Mouse (Mus musculus): ENCODE measurements around the gene Dhx37. TPM values are rescaled to one million over a fixed set of nuclear protein-coding genes. Genes with fewer than 3 reads are reported as not detected.
"Not testable (repeated sequence)": the region's sequence is repeated elsewhere in the genome, so short reads cannot be mapped to it uniquely, and the experiment has no call there.

Gene Dhx37
- polyA plus RNA-seq, 1 experiment from 2014 or later, result 3.3 TPM

GRCm38 (mm10) chr5:125418636-125419035 lies 15.3 kb downstream of the Dhx37 start:
- peaks cover 85% of the 10 kb centered on the region for H3K36me3 ChIP-seq (replicated peaks; ENCODE audit: insufficient read depth, low read length)

DNA sequence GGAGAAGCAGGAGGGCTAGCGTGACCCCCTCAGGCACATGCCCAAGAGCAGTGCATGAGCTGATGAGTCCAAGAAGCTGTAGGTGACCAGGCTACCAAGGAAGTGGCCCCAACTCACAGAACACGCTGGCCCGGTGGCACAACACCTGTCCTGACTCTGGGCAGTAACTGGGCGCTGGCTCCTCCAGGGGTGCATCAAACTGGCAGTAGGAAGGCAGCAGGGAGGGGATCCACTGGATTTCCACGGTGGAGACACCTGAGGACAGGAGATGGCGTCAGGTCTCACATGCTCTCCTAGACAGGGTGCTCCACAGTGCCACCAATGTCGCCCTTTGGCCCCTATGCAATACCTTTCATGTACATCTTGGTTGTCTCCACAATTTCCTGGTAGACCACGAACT lies 17.7 kb downstream of the Dhx37 start:
- no peak overlapping the region for H3K9ac ChIP-seq (replicated peaks)
- no peaks in the 10 kb centered on the region for H3K27me3 ChIP-seq (ENCODE audit: insufficient read depth, low read length)
- H3K9me3 ChIP-seq (ENCODE audit: low read length), result no peaks in the 10 kb centered on the region
- H3K27ac ChIP-seq (ENCODE audit: low read depth), result no peak overlapping the region
- peaks cover 69% of the 10 kb centered on the region for H3K36me3 ChIP-seq (replicated peaks; ENCODE audit: insufficient read depth, low read length)
- no peak overlapping the region for H3K4me2 ChIP-seq (ENCODE audit: low read depth, low read length)
- ATAC-seq (no peak), DNase-seq (no peak)
- TF ChIP-seq CTCF (IDR thresholded peaks at IDR 0.05; ENCODE audit: low read depth) (no peak), EP300 (IDR thresholded peaks at IDR 0.05; ENCODE audit: low read depth) (no peak)
- 88% methylated on average over 8 of the region's 8 CpGs for WGBS (ENCODE audit: insufficient replicate concordance)
- no peaks in the 10 kb centered on the region for H3K4me1 ChIP-seq (ENCODE audit: insufficient read depth)
- no peak overlapping the region for H3K4me3 ChIP-seq (ENCODE audit: low read depth, low read length)

More at GRCm38 (mm10) chr5:125418636-125419035, 15.3 kb downstream of the Dhx37 start:
- no peak for TF ChIP-seq EP300 (IDR thresholded peaks at IDR 0.05; ENCODE audit: low read depth)
- no peak for TF ChIP-seq CTCF (IDR thresholded peaks at IDR 0.05; ENCODE audit: low read depth)
- no peaks in the 10 kb centered on the region for H3K4me1 ChIP-seq (ENCODE audit: insufficient read depth)
- no peak overlapping the region for H3K27ac ChIP-seq (ENCODE audit: low read depth)
- H3K9ac ChIP-seq (replicated peaks), result no peak overlapping the region
- H3K9me3 ChIP-seq (ENCODE audit: low read length), result no peaks in the 10 kb centered on the region
- WGBS (ENCODE audit: insufficient replicate concordance), result 87% methylated on average over 12 of the region's 12 CpGs
- no peaks in the 10 kb centered on the region for H3K27me3 ChIP-seq (ENCODE audit: insufficient read depth, low read length)
- no peak for DNase-seq
- no peak overlapping the region for H3K4me2 ChIP-seq (ENCODE audit: low read depth, low read length)
- H3K4me3 ChIP-seq (ENCODE audit: low read depth, low read length), result no peak overlapping the region
- no peak for ATAC-seq

GRCm38 (mm10) chr5:125413763-125414162 lies 20.2 kb downstream of the Dhx37 start:
- no peak for TF ChIP-seq EP300 (IDR thresholded peaks at IDR 0.05; ENCODE audit: low read depth)
- no peak for TF ChIP-seq CTCF (IDR thresholded peaks at IDR 0.05; ENCODE audit: low read depth)
- Histone ChIP-seq H3K4me2 (ENCODE audit: low read depth, low read length) (no peak overlapping the region), H3K36me3 (replicated peaks; ENCODE audit: insufficient read depth, low read length) (peaks cover 49% of the 10 kb centered on the region), H3K27me3 (ENCODE audit: insufficient read depth, low read length) (no peaks in the 10 kb centered on the region), H3K4me3 (ENCODE audit: low read depth, low read length) (no peak overlapping the region), H3K27ac (ENCODE audit: low read depth) (no peak overlapping the region), H3K4me1 (ENCODE audit: insufficient read depth) (peaks cover 6% of the 10 kb centered on the region; the same call in 1 of the 2 replicates), H3K9me3 (ENCODE audit: low read length) (no peaks in the 10 kb centered on the region), H3K9ac (replicated peaks) (no peak overlapping the region)
- 82% methylated on average over 4 of the region's 4 CpGs for WGBS (ENCODE audit: insufficient replicate concordance)
- ATAC-seq (no peak), DNase-seq (no peak)

- not testable (repeated sequence) for H3K9me3 ChIP-seq (ENCODE audit: low read length); DNase-seq; H3K4me2 ChIP-seq (ENCODE audit: low read depth, low read length); H3K4me3 ChIP-seq (ENCODE audit: low read depth, low read length); H3K27ac ChIP-seq (ENCODE audit: low read depth); H3K9ac ChIP-seq (replicated peaks); ATAC-seq; H3K27me3 ChIP-seq (ENCODE audit: insufficient read depth, low read length)
- Histone ChIP-seq H3K4me1 (ENCODE audit: insufficient read depth) (peaks cover 12% of the 10 kb centered on the region), H3K36me3 (replicated peaks; ENCODE audit: insufficient read depth, low read length) (peaks cover 37% of the 10 kb centered on the region)
- WGBS (ENCODE audit: insufficient replicate concordance), result 72% methylated on average over 8 of the region's 8 CpGs
Measured at GRCm38 (mm10) chr5:125412536-125412935, 21.4 kb downstream of the Dhx37 start.

- WGBS (ENCODE audit: insufficient replicate concordance), result 58% methylated on average over 5 of the region's 5 CpGs
Measured at GRCm38 (mm10) chr5:125411972-125412530, 21.9 kb downstream of the Dhx37 start.

DNA sequence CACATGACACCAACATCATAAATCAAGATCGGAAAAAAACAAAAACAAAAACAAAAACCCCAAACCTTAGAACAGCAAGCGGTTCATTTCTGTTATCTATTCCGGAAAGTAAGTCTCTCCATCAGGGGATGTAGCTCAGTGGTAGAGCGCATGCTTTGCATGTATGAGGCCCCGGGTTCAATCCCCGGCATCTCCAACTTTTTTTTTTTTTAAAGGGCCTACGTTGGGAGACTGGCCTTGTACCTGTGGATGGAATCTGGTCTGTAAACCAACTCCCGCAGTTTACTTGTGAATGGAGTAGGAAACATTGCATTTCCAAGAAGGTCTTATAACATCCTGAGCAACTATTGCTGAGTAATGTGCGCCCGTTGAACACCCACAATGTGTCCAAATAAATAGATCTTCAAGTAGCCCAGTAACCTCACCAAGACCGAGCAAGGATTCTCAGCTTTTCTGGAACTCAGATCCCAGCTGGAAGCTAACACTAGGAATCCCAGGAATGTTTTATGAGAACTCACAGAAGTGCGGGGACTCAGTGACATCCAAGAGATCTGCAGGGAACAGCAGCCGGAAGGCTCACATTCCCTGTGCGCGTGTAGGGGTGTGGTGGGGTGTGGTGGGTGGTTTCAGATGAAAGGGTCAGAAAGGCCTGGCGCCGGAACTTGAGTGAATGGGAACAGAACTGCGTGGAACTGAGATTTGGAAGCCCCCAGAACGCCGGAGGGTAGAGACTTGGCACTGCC lies 24.4 kb downstream of the Dhx37 start:
- H3K9ac ChIP-seq (replicated peaks), result 0 out of 2 replicates have a peak overlapping the region, but pooled peaks have one; percentile 44
- no peaks in the 10 kb centered on the region for H3K9me3 ChIP-seq (ENCODE audit: low read length)
- H3K4me2 ChIP-seq (ENCODE audit: low read depth, low read length), result peak overlapping the region; percentile 64
- H3K27ac ChIP-seq (ENCODE audit: low read depth), result peak overlapping the region; percentile 3; the same call in 1 of the 2 replicates
- TF ChIP-seq CTCF (IDR thresholded peaks at IDR 0.05; ENCODE audit: low read depth) (no peak), EP300 (IDR thresholded peaks at IDR 0.05; ENCODE audit: low read depth) (no peak)
- ATAC-seq, result peak; percentile 35
- H3K4me1 ChIP-seq (ENCODE audit: insufficient read depth), result peaks cover 25% of the 10 kb centered on the region
- no peaks in the 10 kb centered on the region for H3K27me3 ChIP-seq (ENCODE audit: insufficient read depth, low read length)
- H3K36me3 ChIP-seq (replicated peaks; ENCODE audit: insufficient read depth, low read length), result peaks cover 9% of the 10 kb centered on the region
- H3K4me3 ChIP-seq (ENCODE audit: low read depth, low read length), result peak overlapping the region; percentile 36
- DNase-seq, result peak; percentile 61
- WGBS (ENCODE audit: insufficient replicate concordance), result 24% methylated on average over 20 of the region's 20 CpGs

More at GRCm38 (mm10) chr5:125411972-125412530, 21.9 kb downstream of the Dhx37 start:
- no peak for ATAC-seq
- Histone ChIP-seq H3K36me3 (replicated peaks; ENCODE audit: insufficient read depth, low read length) (peaks cover 32% of the 10 kb centered on the region), H3K4me1 (ENCODE audit: insufficient read depth) (peaks cover 17% of the 10 kb centered on the region), H3K27me3 (ENCODE audit: insufficient read depth, low read length) (no peaks in the 10 kb centered on the region), H3K4me3 (ENCODE audit: low read depth, low read length) (no peak overlapping the region), H3K9ac (replicated peaks) (no peak overlapping the region), H3K9me3 (ENCODE audit: low read length) (no peaks in the 10 kb centered on the region), H3K4me2 (ENCODE audit: low read depth, low read length) (no peak overlapping the region), H3K27ac (ENCODE audit: low read depth) (no peak overlapping the region)
- TF ChIP-seq EP300 (IDR thresholded peaks at IDR 0.05; ENCODE audit: low read depth), result no peak
- peak; percentile 87 for TF ChIP-seq CTCF (IDR thresholded peaks at IDR 0.05; ENCODE audit: low read depth)
- peak; percentile 85 for DNase-seq

Measured in liver, postnatal 0 days (tissue).